Mouse (Mus musculus) ES-Bruce4 (cell line): ENCODE results near the gene Cox4i1. TPM values are rescaled to one million over a fixed set of nuclear protein-coding genes. Genes with fewer than 3 reads are reported as not detected.

Experiments
- H3K27ac ChIP-seq: 2 replicates; pipeline ENCODE4 v1.5.1; 2012; ENCODE audit warnings: low read length, inconsistent platforms; ENCODE audit not compliant: insufficient read depth
- H3K27me3 ChIP-seq: 2 replicates; pipeline ENCODE4 v1.6.1; 2012; ENCODE audit warnings: mild to moderate bottlenecking, low read length, inconsistent platforms; ENCODE audit not compliant: control insufficient read depth, poor library complexity, insufficient read depth, severe bottlenecking
- H3K36me3 ChIP-seq: 2 replicates; pipeline ENCODE4 v1.6.1; 2012; ENCODE audit warnings: inconsistent platforms, mild to moderate bottlenecking, low read length, moderate library complexity; ENCODE audit not compliant: control insufficient read depth, poor library complexity, insufficient read depth, severe bottlenecking
- H3K4me1 ChIP-seq: one replicate; pipeline ENCODE4 v1.8.1; 2011; ENCODE audit warnings: low read length; ENCODE audit not compliant: control insufficient read depth, insufficient read depth
- H3K4me3 ChIP-seq: 2 replicates; pipeline ENCODE4 v1.5.1; 2011; ENCODE audit warnings: low read depth, mild to moderate bottlenecking, low read length
- H3K9ac ChIP-seq: 2 replicates; pipeline ENCODE4 v1.6.1; 2012; ENCODE audit warnings: low read depth, mild to moderate bottlenecking, inconsistent platforms; ENCODE audit not compliant: poor library complexity, severe bottlenecking
- H3K9me3 ChIP-seq: replicated peaks from 2 replicates; pipeline ENCODE4 v1.6.1; 2012; ENCODE audit warnings: mild to moderate bottlenecking, low read length, inconsistent platforms; ENCODE audit not compliant: control insufficient read depth, poor library complexity, insufficient read depth, severe bottlenecking
- CTCF ChIP-seq: IDR thresholded peaks from one replicate; pipeline ENCODE4 v1.8.1; 2011; ENCODE audit warnings: low read depth, low read length
- EP300 ChIP-seq: IDR thresholded peaks from 2 replicates; pipeline ENCODE4 v1.6.1; 2011; ENCODE audit warnings: low read depth, low read length; ENCODE audit not compliant: insufficient read depth
- POLR2A ChIP-seq: IDR thresholded peaks from one replicate; pipeline ENCODE4 v1.8.1; 2011; ENCODE audit warnings: low read length; ENCODE audit not compliant: insufficient read depth
- polyA plus RNA-seq: library from polyadenylated mRNA; stranded (reverse); fragments of >200 nt; gene quantifications from 2 replicates; pipeline ENCODE4 v1.2.4, GENCODE M21; 2011; ENCODE audit warnings: low read depth; ENCODE audit not compliant: missing spikeins, insufficient read depth, insufficient read length

Cox4i1 gene
- polyA plus RNA-seq, 1 experiment: 605 TPM

GRCm38 (mm10) chr8:120671775-120672174 lies 3.8 kb downstream of the Cox4i1 start:
- H3K9me3 ChIP-seq: no peaks in the 10 kb centered on the region
- no peak overlapping the region for H3K9ac ChIP-seq
- H3K36me3 ChIP-seq: peaks cover 42% of the 10 kb centered on the region
- no peak for TF ChIP-seq POLR2A
- peak; percentile 98 for TF ChIP-seq EP300
- no peaks in the 10 kb centered on the region for H3K27me3 ChIP-seq
- H3K4me1 ChIP-seq: peaks cover 6% of the 10 kb centered on the region
- H3K27ac ChIP-seq: peak overlapping the region; percentile 90
- H3K4me3 ChIP-seq: peak overlapping the region; percentile 30

GRCm38 (mm10) chr8:120672626-120673229 lies 4.7 kb downstream of the Cox4i1 start:
- H3K4me3 ChIP-seq: no peak overlapping the region; the same call in 1 of the 2 replicates
- H3K27ac ChIP-seq: peak overlapping the region; percentile 90
- H3K4me1 ChIP-seq: peaks cover 6% of the 10 kb centered on the region
- peaks cover 42% of the 10 kb centered on the region for H3K36me3 ChIP-seq
- H3K27me3 ChIP-seq: no peaks in the 10 kb centered on the region
- H3K9ac ChIP-seq: no peak overlapping the region
- no peaks in the 10 kb centered on the region for H3K9me3 ChIP-seq
- no peak for TF ChIP-seq CTCF
- TF ChIP-seq POLR2A: no peak
- TF ChIP-seq EP300: no peak

GRCm38 (mm10) chr8:120673298-120673697 lies 5.3 kb downstream of the Cox4i1 start:
- no peak for TF ChIP-seq CTCF
- TF ChIP-seq EP300: no peak
- Histone ChIP-seq H3K27me3 (no peaks in the 10 kb centered on the region), H3K4me1 (peaks cover 6% of the 10 kb centered on the region), H3K9ac (no peak overlapping the region), H3K36me3 (peaks cover 42% of the 10 kb centered on the region), H3K27ac (no peak overlapping the region), H3K4me3 (no peak overlapping the region), H3K9me3 (no peaks in the 10 kb centered on the region)

- Histone ChIP-seq H3K9ac (no peak overlapping the region), H3K27ac (no peak overlapping the region), H3K4me3 (no peak overlapping the region), H3K36me3 (peaks cover 28% of the 10 kb centered on the region), H3K4me1 (peaks cover 2% of the 10 kb centered on the region), H3K9me3 (no peaks in the 10 kb centered on the region), H3K27me3 (no peaks in the 10 kb centered on the region)
- no peak for TF ChIP-seq EP300
- TF ChIP-seq CTCF: peak; percentile 3
- no peak for TF ChIP-seq POLR2A
These were observed 7.7 kb downstream of the Cox4i1 start for GRCm38 (mm10) chr8:120675718-120676117.

GRCm38 (mm10) chr8:120678447-120678846 lies 10.4 kb downstream of the Cox4i1 start:
- Histone ChIP-seq H3K4me1 (no peaks in the 10 kb centered on the region), H3K4me3 (no peak overlapping the region), H3K9ac (no peak overlapping the region), H3K27me3 (no peaks in the 10 kb centered on the region), H3K9me3 (no peaks in the 10 kb centered on the region), H3K27ac (no peak overlapping the region), H3K36me3 (peaks cover 8% of the 10 kb centered on the region)
- TF ChIP-seq CTCF (peak; percentile 91), POLR2A (no peak)

GRCm38 (mm10) chr8:120679629-120680387 lies 11.8 kb downstream of the Cox4i1 start:
- Histone ChIP-seq H3K4me1 (no peaks in the 10 kb centered on the region), H3K27ac (no peak overlapping the region), H3K27me3 (no peaks in the 10 kb centered on the region), H3K9ac (no peak overlapping the region), H3K9me3 (no peaks in the 10 kb centered on the region), H3K36me3 (no peaks in the 10 kb centered on the region), H3K4me3 (no peak overlapping the region)
- TF ChIP-seq EP300: no peak
- no peak for TF ChIP-seq CTCF
- no peak for TF ChIP-seq POLR2A
